Mouse (Mus musculus) right cerebral cortex, postnatal 4 days (tissue): ENCODE measurements around the gene Ptprg.

Experiments used
- DNase-seq: peaks from one replicate; pipeline ENCODE4 v3.0.0-alpha.2; 2022

Gene Ptprg

DNA sequence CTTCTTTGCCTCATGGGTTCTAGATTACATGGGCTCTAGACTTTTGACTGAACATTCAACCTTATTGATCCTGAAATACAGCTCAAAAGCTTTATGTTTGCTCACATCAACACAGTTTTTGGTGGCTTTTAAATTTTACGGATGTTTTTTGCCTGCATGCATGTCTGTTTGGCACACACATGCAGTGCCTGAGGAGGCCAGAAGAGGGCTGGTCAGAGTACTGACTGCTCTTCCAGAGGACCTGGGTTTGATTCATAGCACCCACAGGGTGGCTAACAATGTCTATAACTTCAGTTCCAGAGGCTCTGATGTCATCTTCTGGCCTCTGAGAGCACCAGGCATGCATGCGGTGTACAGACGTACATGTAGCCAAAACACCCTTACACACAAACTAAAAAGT is 12.0 kb downstream of the Ptprg start:
- no peak for DNase-seq

- DNase-seq, result no peak
Observed at GRCm38 (mm10) chr14:11569734-11570133, 16.4 kb downstream of the Ptprg start.

DNA sequence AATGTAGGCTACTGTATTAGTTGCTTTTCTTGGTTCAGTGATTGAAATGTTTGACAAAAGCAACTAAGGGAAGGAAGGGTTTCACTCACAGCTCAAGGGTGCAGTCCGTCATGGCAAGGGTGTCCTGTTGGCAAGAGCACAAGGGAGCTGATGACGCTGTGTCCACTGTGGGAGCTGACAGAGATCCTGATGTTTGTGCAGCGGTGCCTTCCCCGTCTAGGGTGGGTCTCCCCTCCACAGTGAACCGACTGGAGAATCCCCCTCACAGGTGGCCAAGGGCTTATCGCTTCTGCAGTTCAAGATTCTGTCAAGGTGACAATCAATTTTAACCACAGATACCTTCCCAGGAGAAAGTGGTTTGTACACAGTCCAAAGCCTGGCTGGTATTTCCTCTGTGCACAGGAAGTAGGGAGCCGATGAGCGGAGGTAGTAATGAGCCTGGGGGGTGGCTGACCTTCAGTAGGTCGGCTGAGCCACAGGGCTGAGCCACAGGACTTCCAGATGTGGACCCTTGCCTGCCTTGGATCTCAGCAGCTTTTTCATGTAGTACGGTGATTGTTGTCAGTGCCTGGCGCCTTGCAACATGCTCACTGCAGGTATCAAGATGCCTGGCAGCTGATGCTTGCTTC is 18.5 kb downstream of the Ptprg start:
- no peak for DNase-seq

DNA sequence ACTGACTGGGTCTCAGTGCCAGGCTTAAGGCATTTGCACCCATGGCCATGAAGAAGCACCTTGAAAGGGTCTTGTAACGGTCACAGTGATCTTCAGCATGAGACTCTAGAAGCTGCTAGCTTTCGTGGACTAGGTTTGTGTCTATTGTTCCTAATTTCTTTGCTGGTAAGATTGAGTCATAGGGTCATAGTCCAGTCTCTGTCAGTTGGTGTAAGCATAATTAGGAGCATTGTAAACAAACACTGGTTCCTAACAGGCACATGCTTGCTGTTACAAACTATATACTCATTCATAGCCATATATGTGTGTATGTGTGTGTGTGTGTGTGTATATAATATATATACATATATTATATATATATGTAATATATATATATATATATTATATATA is 19.1 kb downstream of the Ptprg start:
- DNase-seq, result no peak

DNA sequence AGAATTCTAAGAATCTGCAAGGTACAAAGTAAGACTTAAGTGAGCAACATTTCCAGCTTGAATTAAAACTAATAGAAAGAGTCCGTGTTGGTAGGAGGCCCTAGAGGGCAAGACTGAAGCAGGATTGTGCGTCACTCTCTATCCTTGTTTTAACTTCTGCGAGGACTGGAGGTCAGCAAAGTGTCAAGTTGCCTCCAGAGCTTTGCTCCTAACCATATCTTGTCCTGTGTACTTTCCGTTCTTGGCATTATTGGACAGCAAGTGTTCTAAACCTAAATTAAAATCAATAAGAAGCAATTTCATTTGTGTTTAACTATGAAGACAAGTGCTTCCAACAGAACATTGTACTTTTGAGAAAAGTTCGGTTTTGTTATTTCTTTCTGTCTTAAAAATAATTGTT is 20.4 kb downstream of the Ptprg start:
- no peak for DNase-seq

GRCm38 (mm10) chr14:11577276-11577909 is 24.1 kb downstream of the Ptprg start:
- DNase-seq, result no peak

GRCm38 (mm10) chr14:11577910-11578309 is 24.6 kb downstream of the Ptprg start:
- no peak for DNase-seq

DNA sequence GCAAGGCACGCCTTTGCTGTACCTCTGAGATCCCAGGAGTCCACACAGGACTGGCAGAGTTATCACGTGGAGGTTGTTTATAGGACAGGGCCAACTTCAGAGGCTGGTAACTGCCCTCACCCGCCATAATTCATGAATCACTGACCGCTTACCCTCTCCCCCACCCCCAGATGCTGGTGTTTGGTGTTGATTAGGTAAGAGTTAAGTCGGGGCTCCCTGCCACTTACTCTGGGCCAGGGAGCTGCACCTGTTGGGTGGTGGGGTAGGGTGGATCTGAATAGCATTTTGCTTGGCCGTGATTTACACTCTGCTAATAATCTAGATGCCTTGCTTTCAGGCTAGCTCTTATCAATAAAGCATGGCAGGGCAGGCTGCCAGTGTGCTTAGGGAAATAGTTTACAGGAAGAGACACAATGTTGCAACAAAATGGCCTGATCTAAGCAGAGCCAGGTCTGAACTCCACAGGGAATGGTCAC is 25.2 kb downstream of the Ptprg start:
- no peak for DNase-seq

GRCm38 (mm10) chr14:11579950-11580349 is 26.6 kb downstream of the Ptprg start:
- DNase-seq, result no peak

GRCm38 (mm10) chr14:11584263-11584662 is 30.9 kb downstream of the Ptprg start:
- DNase-seq, result no peak

DNA sequence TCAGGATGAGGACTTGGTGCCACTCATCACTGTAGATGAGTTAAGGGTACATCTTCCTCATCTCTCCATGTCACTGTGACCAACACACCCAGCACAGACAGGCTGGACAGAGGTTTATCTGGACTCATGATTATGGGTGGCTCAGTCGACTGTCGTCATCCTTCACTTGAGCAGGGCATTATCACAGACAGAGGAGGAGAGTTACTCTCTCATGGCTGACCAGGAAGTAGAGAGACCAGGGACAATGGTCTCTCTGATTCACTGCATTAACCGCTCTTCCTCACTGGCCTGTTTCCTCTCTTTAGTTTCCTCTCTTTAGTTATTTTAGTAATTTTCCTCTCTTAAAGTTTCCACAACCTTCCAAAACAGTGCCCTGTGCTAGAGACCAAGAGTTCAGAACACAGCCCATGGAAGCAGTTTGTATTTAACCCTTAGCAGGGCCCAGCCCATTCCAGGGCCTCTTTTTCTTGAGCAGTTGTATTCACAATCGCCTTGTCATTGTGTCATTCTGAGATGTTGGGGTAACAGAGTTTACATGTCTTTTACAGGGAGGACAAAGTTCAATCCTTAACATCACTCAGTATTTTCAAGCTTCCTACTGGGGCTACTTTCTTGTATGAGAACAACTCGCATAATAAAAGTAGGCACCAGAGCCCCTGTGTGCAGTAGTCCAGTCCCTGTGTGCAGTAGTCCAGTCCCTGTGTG is 31.7 kb downstream of the Ptprg start:
- no peak for DNase-seq

- DNase-seq, result no peak
Observed at GRCm38 (mm10) chr14:11590387-11590786, 37.1 kb downstream of the Ptprg start.

- DNase-seq, result no peak
Observed at GRCm38 (mm10) chr14:11592650-11593049, 39.3 kb downstream of the Ptprg start.

DNA sequence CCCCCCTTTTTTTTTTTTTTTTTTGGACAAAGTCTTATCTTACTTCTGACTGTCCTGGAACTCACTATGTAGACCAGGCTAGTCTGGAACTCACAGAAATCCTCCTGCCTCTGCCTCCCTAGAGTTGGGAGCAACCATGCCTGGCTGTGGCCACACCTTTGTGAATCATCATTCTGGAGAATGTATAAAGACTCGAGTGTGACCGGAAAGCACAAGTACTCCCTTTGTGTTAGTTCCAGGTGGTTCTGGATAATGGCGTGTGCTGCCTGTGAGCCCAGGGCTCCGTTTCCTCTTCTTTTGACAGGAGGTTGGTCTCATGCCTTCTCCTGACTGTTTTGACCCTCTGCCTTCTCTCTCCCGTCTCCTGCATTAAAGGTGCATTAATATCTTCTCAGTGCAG is 41.0 kb downstream of the Ptprg start:
- DNase-seq, result no peak

GRCm38 (mm10) chr14:11604133-11604865 is 51.0 kb downstream of the Ptprg start:
- no peak for DNase-seq

GRCm38 (mm10) chr14:11608366-11608765 is 55.0 kb downstream of the Ptprg start:
- DNase-seq, result no peak

- no peak for DNase-seq
Observed at GRCm38 (mm10) chr14:11609857-11610582, 56.7 kb downstream of the Ptprg start.

- no peak for DNase-seq
Observed at GRCm38 (mm10) chr14:11612426-11612825, 59.1 kb downstream of the Ptprg start.

DNA sequence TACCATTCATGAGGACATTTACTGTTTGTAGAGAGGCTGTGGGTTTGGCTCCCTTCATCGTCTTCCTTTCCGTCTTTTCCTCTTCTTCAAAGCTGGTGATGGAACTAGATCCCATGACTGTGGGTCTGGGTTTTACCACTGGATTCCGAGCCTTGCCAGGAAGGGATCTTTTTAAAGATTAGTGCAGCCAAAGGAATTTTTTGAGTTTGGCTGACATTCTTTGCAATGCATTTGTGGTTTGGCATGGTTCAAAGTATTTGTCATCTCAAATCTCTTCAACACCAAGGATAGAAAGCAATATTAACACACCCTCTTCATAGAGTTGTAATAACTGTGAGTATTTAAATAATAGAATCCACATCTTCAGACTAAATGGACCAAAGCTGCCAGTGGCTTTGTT is 59.8 kb downstream of the Ptprg start:
- no peak for DNase-seq

GRCm38 (mm10) chr14:11615697-11616096 is 62.4 kb downstream of the Ptprg start:
- no peak for DNase-seq

- peak; percentile 43 for DNase-seq
Observed at GRCm38 (mm10) chr14:11617362-11617761, 64.0 kb downstream of the Ptprg start.

- DNase-seq, result no peak
Observed at GRCm38 (mm10) chr14:11618140-11618705, 64.9 kb downstream of the Ptprg start.
